Mouse (Mus musculus) lung, embryonic 15.5 days (tissue): Measurements from ENCODE around the gene Mast3. TPM values are rescaled to one million over a fixed set of nuclear protein-coding genes. Genes with fewer than 3 reads are reported as not detected.

Source experiments
- ATAC-seq: fragments of 200-750 bp; cut with Nextera tagmentation; 2 replicates; pipeline ENCODE4 v1.8.0; 2017; ENCODE audit warnings: moderate number of reproducible peaks, borderline replicate concordance; ENCODE audit not compliant: low FRiP score, low TSS enrichment; ENCODE audit errors: extremely low read depth
- H3K27ac ChIP-seq: fragments of 300-500 bp; sonication (generic); 2 replicates; pipeline ENCODE4 v1.5.1; 2015; ENCODE audit warnings: moderate library complexity, mild to moderate bottlenecking, inconsistent platforms
- H3K27me3 ChIP-seq: fragments of 300-500 bp; sonication (generic); 2 replicates; pipeline ENCODE4 v1.6.1; 2015; ENCODE audit warnings: inconsistent platforms
- H3K36me3 ChIP-seq: fragments of 300-500 bp; sonication (generic); 2 replicates; pipeline ENCODE4 v1.6.1; 2015; ENCODE audit warnings: inconsistent platforms
- H3K4me1 ChIP-seq: fragments of 300-500 bp; sonication (generic); 2 replicates; pipeline ENCODE4 v1.6.1; 2015; ENCODE audit warnings: inconsistent platforms
- H3K4me2 ChIP-seq: fragments of 300-500 bp; sonication (generic); 2 replicates; pipeline ENCODE4 v1.6.1; 2015; ENCODE audit warnings: inconsistent platforms, mild to moderate bottlenecking, moderate library complexity
- H3K4me3 ChIP-seq: fragments of 300-500 bp; sonication (generic); 2 replicates; pipeline ENCODE4 v1.5.1; 2015; ENCODE audit warnings: mild to moderate bottlenecking, inconsistent platforms
- H3K9ac ChIP-seq: fragments of 300-500 bp; sonication (generic); 2 replicates; pipeline ENCODE4 v1.6.1; 2015; ENCODE audit warnings: inconsistent platforms
- H3K9me3 ChIP-seq: fragments of 300-500 bp; sonication (generic); 2 replicates; pipeline ENCODE4 v1.6.1; 2016; ENCODE audit warnings: inconsistent platforms
- WGBS: fragments of 180-500 bp; shearing (Covaris S2); methylation state at CpG from one replicate; pipeline ENCODE4 v1.1.7; 2015; 5-methylcytosine and 5-hydroxymethylcytosine counted together
- polyA plus RNA-seq: library from polyadenylated mRNA; unstranded; fragments of >200 nt; fragmentation: Nextera tagmentation; extraction: Ambion mirVana; gene quantifications from 2 replicates; pipeline ENCODE4 v1.2.1, GENCODE M21; 2015

The Mast3 gene
- polyA plus RNA-seq, 1 experiment from 2014 or later: 15.8 TPM

DNA sequence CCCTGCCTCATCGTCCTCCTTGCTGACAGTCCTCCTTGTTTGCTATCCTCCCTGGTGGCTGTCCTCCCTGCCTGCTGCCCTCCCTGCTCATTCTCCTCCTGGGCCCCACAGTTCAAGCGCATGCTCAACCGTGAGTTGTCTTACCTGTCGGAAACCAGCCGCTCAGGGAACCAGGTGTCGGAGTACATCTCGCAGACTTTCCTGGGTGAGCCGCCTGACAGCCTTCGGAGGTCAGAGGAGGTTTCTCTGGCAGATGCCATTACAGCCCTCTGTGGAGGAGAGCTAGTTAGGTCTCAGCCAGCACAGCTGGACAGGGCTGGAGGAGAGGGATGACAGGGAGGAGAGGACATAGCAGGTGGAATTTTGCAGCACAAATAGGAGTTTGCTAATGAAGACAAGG, 58.2 kb downstream of the Mast3 start:
- ATAC-seq: no peak
- Histone ChIP-seq H3K9ac (no peak overlapping the region), H3K4me1 (peaks cover 15% of the 10 kb centered on the region), H3K36me3 (no peaks in the 10 kb centered on the region), H3K4me2 (no peak overlapping the region), H3K9me3 (no peaks in the 10 kb centered on the region), H3K27me3 (peaks cover 77% of the 10 kb centered on the region), H3K27ac (no peak overlapping the region), H3K4me3 (no peak overlapping the region)
- WGBS: 56% methylated on average over 9 of the region's 9 CpGs

DNA sequence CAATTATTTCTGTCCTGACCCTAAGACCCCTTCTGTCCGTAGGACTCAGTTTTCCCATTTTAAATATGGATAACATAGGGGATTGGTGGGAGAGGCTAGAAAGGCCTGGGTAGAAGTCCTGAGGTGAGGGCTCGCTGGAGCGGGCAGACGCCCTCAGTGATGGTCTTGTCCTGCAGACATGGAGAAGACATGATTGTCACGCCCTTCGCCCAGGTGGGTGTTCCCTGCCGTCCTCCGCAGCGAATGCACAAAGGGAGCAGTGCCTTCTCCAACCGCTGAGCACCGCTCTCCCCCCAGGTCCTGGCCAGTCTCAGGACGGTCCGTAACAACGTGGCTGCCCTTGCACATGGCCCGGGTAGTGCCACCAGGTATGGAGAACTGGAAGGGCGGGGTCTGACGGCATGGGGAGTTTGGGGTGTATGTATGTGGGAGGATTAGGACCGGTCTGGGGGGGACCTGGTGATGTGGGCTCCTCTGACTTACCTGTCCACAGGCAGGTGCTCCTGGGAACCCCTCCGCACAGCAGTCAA, 59.1 kb downstream of the Mast3 start:
- Histone ChIP-seq H3K4me3 (no peak overlapping the region), H3K27ac (no peak overlapping the region), H3K36me3 (no peaks in the 10 kb centered on the region), H3K4me1 (peaks cover 15% of the 10 kb centered on the region), H3K4me2 (no peak overlapping the region), H3K9me3 (no peaks in the 10 kb centered on the region), H3K9ac (no peak overlapping the region), H3K27me3 (peaks cover 86% of the 10 kb centered on the region)
- 46% methylated on average over 19 of the region's 19 CpGs for WGBS
- no peak for ATAC-seq

DNA sequence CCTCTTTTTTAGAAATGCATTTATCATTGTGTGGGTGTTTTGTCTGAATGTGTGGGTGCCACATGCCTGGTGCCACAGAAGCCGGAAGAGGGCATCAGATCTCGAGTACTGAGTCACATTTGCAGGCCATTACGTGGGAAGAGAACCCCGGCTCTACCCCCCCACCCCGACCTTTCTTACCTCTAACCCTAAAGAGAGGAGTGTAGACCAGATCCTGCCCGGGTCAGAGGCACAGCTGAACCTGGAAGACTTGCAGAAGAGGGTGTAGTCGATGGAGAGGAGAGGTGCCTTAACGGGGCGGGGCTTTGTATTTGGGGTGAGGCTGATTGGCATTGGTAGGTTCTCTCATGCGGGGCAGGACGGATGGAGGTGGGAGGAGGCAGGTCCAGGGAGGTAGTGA, 60.0 kb downstream of the Mast3 start:
- Histone ChIP-seq H3K27me3 (peaks cover 94% of the 10 kb centered on the region), H3K4me2 (no peak overlapping the region), H3K4me3 (no peak overlapping the region), H3K4me1 (peaks cover 15% of the 10 kb centered on the region), H3K9ac (no peak overlapping the region), H3K27ac (no peak overlapping the region), H3K36me3 (no peaks in the 10 kb centered on the region), H3K9me3 (no peaks in the 10 kb centered on the region)
- 41% methylated on average over 11 of the region's 11 CpGs for WGBS
- ATAC-seq: no peak

- no peaks in the 10 kb centered on the region for H3K9me3 ChIP-seq
- H3K27ac ChIP-seq: no peak overlapping the region
- peaks cover 90% of the 10 kb centered on the region for H3K27me3 ChIP-seq
- H3K9ac ChIP-seq: peak overlapping the region; percentile 29; the same call in 1 of the 2 replicates
- H3K36me3 ChIP-seq: no peaks in the 10 kb centered on the region
- peak overlapping the region; percentile 27 for H3K4me3 ChIP-seq
- WGBS: 6% methylated on average over 48 of the region's 48 CpGs
- H3K4me2 ChIP-seq: peak overlapping the region; percentile 52
- peak; percentile 41; the same call in 1 of the 2 replicates for ATAC-seq
- peaks cover 15% of the 10 kb centered on the region for H3K4me1 ChIP-seq
Measured at GRCm38 (mm10) chr8:70743656-70744590, 60.9 kb downstream of the Mast3 start.

DNA sequence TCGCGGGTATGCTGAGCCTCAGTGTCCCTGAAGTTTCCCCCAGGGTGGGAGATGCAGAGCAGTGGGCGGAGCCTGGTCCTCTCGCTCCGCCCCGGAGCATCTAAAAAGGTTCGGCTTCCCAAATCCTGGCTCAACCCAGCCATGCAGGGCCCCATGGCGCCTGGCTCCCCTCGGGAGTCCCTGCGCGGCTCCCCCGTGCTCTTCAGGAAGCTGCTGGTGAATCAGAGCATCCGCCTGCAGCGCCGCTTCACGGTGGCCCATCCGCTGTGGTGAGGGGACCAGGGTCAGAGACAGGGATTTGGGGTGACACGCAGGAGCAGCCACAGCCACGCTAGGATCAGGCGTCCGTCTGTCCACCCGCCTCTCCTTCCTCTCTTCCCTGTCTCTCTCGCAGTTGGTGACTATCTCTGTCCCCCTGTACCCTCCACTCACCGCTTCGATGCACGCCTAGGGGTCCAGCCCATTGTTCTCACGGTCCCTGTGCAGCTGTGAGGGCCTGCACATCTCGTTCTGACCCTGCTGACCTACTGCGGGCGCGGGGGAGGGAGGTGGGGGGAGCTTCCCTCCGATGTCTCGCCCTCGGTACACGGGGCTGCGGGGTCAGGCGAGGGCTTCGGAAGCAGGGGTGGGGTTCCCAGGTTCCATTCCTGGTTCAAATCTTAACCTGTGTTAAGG, 61.7 kb downstream of the Mast3 start:
- no peaks in the 10 kb centered on the region for H3K36me3 ChIP-seq
- H3K27me3 ChIP-seq: peaks cover 82% of the 10 kb centered on the region
- WGBS: 4% methylated on average over 37 of the region's 38 CpGs
- peak overlapping the region; percentile 52 for H3K4me2 ChIP-seq
- no peaks in the 10 kb centered on the region for H3K9me3 ChIP-seq
- H3K27ac ChIP-seq: no peak overlapping the region
- H3K9ac ChIP-seq: no peak overlapping the region
- ATAC-seq: no peak
- H3K4me1 ChIP-seq: peaks cover 15% of the 10 kb centered on the region
- H3K4me3 ChIP-seq: 0 out of 2 replicates have a peak overlapping the region, but pooled peaks have one; percentile 27

GRCm38 (mm10) chr8:70742176-70742575, 62.7 kb downstream of the Mast3 start:
- H3K27ac ChIP-seq: no peak overlapping the region
- H3K36me3 ChIP-seq: no peaks in the 10 kb centered on the region
- no peak overlapping the region for H3K4me3 ChIP-seq
- no peak for ATAC-seq
- H3K4me2 ChIP-seq: no peak overlapping the region
- H3K9ac ChIP-seq: no peak overlapping the region
- H3K4me1 ChIP-seq: peaks cover 15% of the 10 kb centered on the region
- no peaks in the 10 kb centered on the region for H3K9me3 ChIP-seq
- peaks cover 75% of the 10 kb centered on the region for H3K27me3 ChIP-seq
- 58% methylated on average over 11 of the region's 11 CpGs for WGBS

DNA sequence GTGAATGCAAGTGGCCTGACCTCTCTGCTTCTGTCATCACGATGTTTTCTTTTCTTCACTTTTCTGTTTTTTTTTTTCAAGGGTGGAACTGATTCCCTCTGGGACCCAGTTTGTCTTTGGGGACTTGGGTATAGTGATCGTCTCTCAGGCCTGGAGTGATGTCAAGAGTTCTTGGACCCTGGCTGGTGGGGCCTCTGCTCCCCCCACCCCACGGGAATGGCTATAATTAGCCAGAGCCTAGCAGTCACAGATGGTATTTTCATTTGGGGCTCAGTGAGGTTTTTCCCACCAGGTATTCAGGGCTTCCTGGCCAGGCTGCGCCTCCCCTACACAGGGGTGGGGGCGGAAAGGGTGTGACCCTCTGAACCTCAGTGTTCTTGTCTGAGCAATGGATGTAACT, 63.2 kb downstream of the Mast3 start:
- no peak for ATAC-seq
- H3K27ac ChIP-seq: no peak overlapping the region
- H3K9ac ChIP-seq: no peak overlapping the region
- H3K4me3 ChIP-seq: no peak overlapping the region
- H3K9me3 ChIP-seq: no peaks in the 10 kb centered on the region
- H3K4me1 ChIP-seq: peaks cover 15% of the 10 kb centered on the region
- WGBS: 49% methylated on average over 5 of the region's 5 CpGs
- peaks cover 70% of the 10 kb centered on the region for H3K27me3 ChIP-seq
- no peak overlapping the region for H3K4me2 ChIP-seq
- no peaks in the 10 kb centered on the region for H3K36me3 ChIP-seq

GRCm38 (mm10) chr8:70738211-70738610, 66.6 kb downstream of the Mast3 start:
- H3K4me1 ChIP-seq: peaks cover 3% of the 10 kb centered on the region; the same call in 1 of the 2 replicates
- no peak overlapping the region for H3K27ac ChIP-seq

GRCm38 (mm10) chr8:70737705-70738104, 67.1 kb downstream of the Mast3 start:
- Histone ChIP-seq H3K9me3 (no peaks in the 10 kb centered on the region), H3K27me3 (peaks cover 30% of the 10 kb centered on the region), H3K36me3 (no peaks in the 10 kb centered on the region), H3K27ac (no peak overlapping the region), H3K4me3 (no peak overlapping the region), H3K9ac (no peak overlapping the region), H3K4me2 (no peak overlapping the region), H3K4me1 (no peaks in the 10 kb centered on the region)
- ATAC-seq: no peak
- WGBS: 55% methylated on average over 5 of the region's 5 CpGs

More at GRCm38 (mm10) chr8:70738211-70738610, 66.6 kb downstream of the Mast3 start:
- peaks cover 35% of the 10 kb centered on the region for H3K27me3 ChIP-seq
- no peak overlapping the region for H3K4me2 ChIP-seq
- ATAC-seq: no peak
- H3K9ac ChIP-seq: no peak overlapping the region
- H3K4me3 ChIP-seq: no peak overlapping the region
- WGBS: 37% methylated on average over 3 of the region's 3 CpGs
- no peaks in the 10 kb centered on the region for H3K9me3 ChIP-seq
- H3K36me3 ChIP-seq: no peaks in the 10 kb centered on the region

- Histone ChIP-seq H3K4me3 (no peak overlapping the region), H3K27me3 (peaks cover 52% of the 10 kb centered on the region)
- 80% methylated on average over 4 of the region's 4 CpGs for WGBS
Measured at GRCm38 (mm10) chr8:70730956-70731355, 73.9 kb downstream of the Mast3 start.

DNA sequence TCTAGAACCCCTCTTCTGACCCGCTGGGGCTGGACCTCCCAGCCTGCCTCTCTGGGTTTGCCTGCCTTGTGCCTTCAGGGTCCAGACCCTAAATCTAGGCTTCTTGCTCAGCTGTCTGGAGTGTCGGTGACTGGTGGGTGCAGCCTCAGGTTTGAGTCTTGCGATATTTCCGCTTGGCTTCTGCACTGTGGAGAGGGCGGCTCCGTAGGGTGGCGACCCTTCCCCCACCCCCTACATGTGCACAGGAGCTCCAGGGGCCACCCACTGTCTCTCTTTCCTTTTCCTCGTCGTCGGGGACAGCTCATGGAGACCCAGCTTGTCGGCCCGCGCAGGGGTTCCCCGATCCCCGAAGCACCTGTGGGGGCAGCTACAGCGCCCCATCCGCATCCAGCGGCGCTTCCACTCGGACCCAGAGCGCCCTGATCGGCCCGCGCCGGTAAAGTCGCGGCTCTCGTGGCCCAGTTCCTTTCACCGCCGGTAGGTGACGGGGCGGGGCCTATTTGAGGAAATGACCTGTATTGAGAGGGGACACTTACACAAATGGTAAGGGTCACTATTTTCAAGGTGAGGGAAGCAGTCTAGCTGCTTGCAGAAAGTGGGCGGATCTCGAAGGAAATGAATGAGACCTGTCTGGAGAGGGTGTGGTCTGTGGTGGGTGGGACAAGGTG, 74.9 kb downstream of the Mast3 start:
- Histone ChIP-seq H3K27ac (no peak overlapping the region), H3K36me3 (no peaks in the 10 kb centered on the region), H3K4me3 (peak overlapping the region; percentile 34), H3K9ac (peak overlapping the region; percentile 31; the same call in 1 of the 2 replicates), H3K4me2 (peak overlapping the region; percentile 57), H3K9me3 (no peaks in the 10 kb centered on the region), H3K27me3 (peaks cover 52% of the 10 kb centered on the region), H3K4me1 (peaks cover 6% of the 10 kb centered on the region; the same call in 1 of the 2 replicates)
- ATAC-seq: no peak; the same call in 1 of the 2 replicates
- 2% methylated on average over 34 of the region's 34 CpGs for WGBS

More at GRCm38 (mm10) chr8:70730956-70731355, 73.9 kb downstream of the Mast3 start:
- Histone ChIP-seq H3K4me2 (no peak overlapping the region), H3K4me1 (peaks cover 6% of the 10 kb centered on the region; the same call in 1 of the 2 replicates), H3K27ac (no peak overlapping the region), H3K36me3 (no peaks in the 10 kb centered on the region), H3K9ac (no peak overlapping the region), H3K9me3 (no peaks in the 10 kb centered on the region)
- ATAC-seq: no peak
